Mouse (Mus musculus) ES-Bruce4 (cell line): ENCODE results near the gene Emc6.

Experiments
- CTCF ChIP-seq: IDR thresholded peaks from one replicate; pipeline ENCODE4 v1.8.1; 2011; ENCODE audit warnings: low read depth, low read length
- POLR2A ChIP-seq: IDR thresholded peaks from one replicate; pipeline ENCODE4 v1.8.1; 2011; ENCODE audit warnings: low read length; ENCODE audit not compliant: insufficient read depth

DNA sequence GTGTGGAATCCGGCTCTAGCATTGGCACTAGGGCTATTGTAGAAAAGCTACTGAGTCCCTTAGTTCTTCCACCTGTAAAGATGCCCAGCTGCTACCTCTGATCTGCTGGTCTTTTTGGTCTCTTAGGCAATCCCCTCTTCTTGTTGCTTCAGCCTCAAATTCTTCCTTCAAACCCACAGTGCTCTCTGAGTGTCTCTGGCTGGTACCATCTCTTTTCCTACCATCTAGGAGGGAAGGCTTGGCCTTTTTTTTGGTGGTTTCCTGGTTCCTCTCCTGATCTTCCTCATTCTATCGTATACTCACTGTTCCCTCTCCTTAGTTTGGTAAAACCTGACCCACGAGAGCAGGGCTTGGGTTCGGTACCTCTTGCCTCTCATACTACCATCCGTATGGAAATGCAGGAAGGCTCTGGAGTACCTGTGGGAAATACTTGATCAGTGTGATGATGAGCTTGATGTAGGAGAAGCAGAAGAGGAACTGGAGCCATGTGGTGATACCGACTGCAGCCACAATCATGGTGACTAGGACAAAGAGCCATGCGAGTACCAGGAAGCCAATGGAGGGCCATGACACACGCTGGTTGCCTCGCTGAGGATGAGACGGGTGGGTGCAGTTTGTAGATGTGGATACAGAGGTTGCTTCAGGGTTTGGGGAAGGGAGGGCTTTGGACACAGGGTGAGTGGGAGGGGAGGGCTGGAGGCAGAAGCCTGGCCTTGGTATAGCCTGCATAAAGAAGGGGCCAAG lies 9.2 kb upstream of the Emc6 start:
- no peak for TF ChIP-seq CTCF
- TF ChIP-seq POLR2A, result no peak
